Mouse (Mus musculus): ENCODE results near the gene Gstt2. TPM values are rescaled to one million over a fixed set of nuclear protein-coding genes. Genes with fewer than 3 reads are reported as not detected.

Gstt2 gene
- polyA plus RNA-seq, 1 experiment from 2014 or later = 33.9 TPM

Other genes with a start within 250 kb of the Gstt2 start
- gene Ggt5, start 248.1 kb downstream of the Gstt2 start, polyA plus RNA-seq (2016; fragmentation: Nextera tagmentation; extraction: Ambion mirVana) = 0.21 and 0.41 TPM in 2 replicates
- 0.69 and 1.1 TPM in 2 replicates for gene Susd2, start 193.4 kb downstream of the Gstt2 start, polyA plus RNA-seq (2016; fragmentation: Nextera tagmentation; extraction: Ambion mirVana)
- 23.7 and 24.4 TPM in 2 replicates for gene Cabin1, start 73.1 kb downstream of the Gstt2 start, polyA plus RNA-seq (2016; fragmentation: Nextera tagmentation; extraction: Ambion mirVana)
- 163 and 171 TPM in 2 replicates for gene Ddt, start 64.0 kb downstream of the Gstt2 start, polyA plus RNA-seq (2016; fragmentation: Nextera tagmentation; extraction: Ambion mirVana)
- gene Gm20441, start 56.5 kb downstream of the Gstt2 start, polyA plus RNA-seq (2016; fragmentation: Nextera tagmentation; extraction: Ambion mirVana) = 0.19 TPM in 1 of 2 replicates, not detected in the other
- gene Gstt3, start 56.0 kb downstream of the Gstt2 start, polyA plus RNA-seq (2016; fragmentation: Nextera tagmentation; extraction: Ambion mirVana) = 5.9 and 6.7 TPM in 2 replicates
- 38.4 and 38.5 TPM in 2 replicates for gene Gstt1, start 38.8 kb downstream of the Gstt2 start, polyA plus RNA-seq (2016; fragmentation: Nextera tagmentation; extraction: Ambion mirVana)
- not detected in 2 replicates for gene Gstt4, start 14.9 kb downstream of the Gstt2 start, polyA plus RNA-seq (2016; fragmentation: Nextera tagmentation; extraction: Ambion mirVana)
- gene Mif, start 22.8 kb upstream of the Gstt2 start, polyA plus RNA-seq (2016; fragmentation: Nextera tagmentation; extraction: Ambion mirVana) = 1,383 and 1,459 TPM in 2 replicates
- 1.4 and 2.5 TPM in 2 replicates for gene Derl3, start 56.0 kb upstream of the Gstt2 start, polyA plus RNA-seq (2016; fragmentation: Nextera tagmentation; extraction: Ambion mirVana)
- 99.1 and 109 TPM in 2 replicates for gene Smarcb1, start 84.2 kb upstream of the Gstt2 start, polyA plus RNA-seq (2016; fragmentation: Nextera tagmentation; extraction: Ambion mirVana)
- gene Chchd10, start 95.7 kb upstream of the Gstt2 start, polyA plus RNA-seq (2016; fragmentation: Nextera tagmentation; extraction: Ambion mirVana) = 101 and 103 TPM in 2 replicates
- gene Mmp11, start 99.1 kb upstream of the Gstt2 start, polyA plus RNA-seq (2016; fragmentation: Nextera tagmentation; extraction: Ambion mirVana) = 5.7 and 6.0 TPM in 2 replicates
- gene Gm867, start 103.2 kb upstream of the Gstt2 start, polyA plus RNA-seq (2016; fragmentation: Nextera tagmentation; extraction: Ambion mirVana) = 18.9 and 19.6 TPM in 2 replicates
- 0.27 and 0.98 TPM in 2 replicates for gene Vpreb3, start 105.6 kb upstream of the Gstt2 start, polyA plus RNA-seq (2016; fragmentation: Nextera tagmentation; extraction: Ambion mirVana)
- gene Gm5134, start 117.1 kb upstream of the Gstt2 start, polyA plus RNA-seq (2016; fragmentation: Nextera tagmentation; extraction: Ambion mirVana) = 0.06 and 0.07 TPM in 2 replicates
- 17.5 and 21.0 TPM in 2 replicates for gene Zfp280b, start 195.2 kb upstream of the Gstt2 start, polyA plus RNA-seq (2016; fragmentation: Nextera tagmentation; extraction: Ambion mirVana)